In genomic region chr9:49663927-49664320, GRCm38 (mm10) we compare ENCODE assay signal across 23 mouse cellular contexts.
A peak's percentile ranks its signal among the peaks of the same experiment; 100 is the strongest.
DNase-seq lines count a peak whose midpoint lies in the region; ATAC-seq and TF ChIP-seq lines count a peak whose summit lies in the region.
"Had no signal": no experiment of that assay in that cellular context is flagged by ENCODE, and none has a peak within 500 bp of the region (broad histone marks: within the 10 kb centered on the region; RNA-seq: fewer than 3 reads in every experiment).

No protein-coding gene starts in this region.

- no peaks in the 10 kb centered on the region for H3K36me3 ChIP-seq in heart, embryonic 10.5 days
- H3K36me3 ChIP-seq in hindbrain, postnatal 0 days (ENCODE audit: insufficient read depth, low read length) = no peaks in the 10 kb centered on the region
- H3K36me3 ChIP-seq in hindbrain, embryonic 12.5 days = no peaks in the 10 kb centered on the region
- H3K36me3 ChIP-seq in myocyte (ENCODE audit: control insufficient read depth, insufficient read depth) = no peaks in the 10 kb centered on the region
- H3K36me3 ChIP-seq: embryonic facial prominence, embryonic 15.5 days had no signal

- H3K4me2 ChIP-seq in hindbrain, postnatal 0 days (ENCODE audit: low read depth, low read length) = no peak overlapping the region
- no peak overlapping the region for H3K4me2 ChIP-seq in hindbrain, embryonic 12.5 days (replicated peaks)
- H3K4me2 ChIP-seq in myocyte (ENCODE audit: low read depth) = peak overlapping the region; percentile 41
- H3K4me2 ChIP-seq: embryonic facial prominence, embryonic 15.5 days had no signal

- intact Hi-C loops in left cerebral cortex, postnatal 10 days (cut with DNase I) = no loop called here

- no peak overlapping the region for H3K4me3 ChIP-seq in heart, embryonic 10.5 days
- no peak overlapping the region for H3K4me3 ChIP-seq in hindbrain, postnatal 0 days (ENCODE audit: low read length)
- no peak overlapping the region for H3K4me3 ChIP-seq in hindbrain, embryonic 12.5 days
- no peak overlapping the region for H3K4me3 ChIP-seq in myocyte
- H3K4me3 ChIP-seq: embryonic facial prominence, embryonic 15.5 days; gastrocnemius, adult 2 months had no signal

- no peaks in the 10 kb centered on the region for H3K9me3 ChIP-seq in heart, embryonic 10.5 days
- H3K9me3 ChIP-seq in hindbrain, postnatal 0 days (ENCODE audit: low read length) = no peaks in the 10 kb centered on the region
- no peaks in the 10 kb centered on the region for H3K9me3 ChIP-seq in hindbrain, embryonic 12.5 days (replicated peaks)
- H3K9me3 ChIP-seq: embryonic facial prominence, embryonic 15.5 days had no signal

- H3K9ac ChIP-seq in hindbrain, postnatal 0 days (replicated peaks; ENCODE audit: low read length) = no peak overlapping the region
- H3K9ac ChIP-seq in hindbrain, embryonic 12.5 days = no peak overlapping the region
- H3K9ac ChIP-seq: embryonic facial prominence, embryonic 15.5 days had no signal

- H3K27me3 ChIP-seq in heart, embryonic 10.5 days (ENCODE audit: insufficient read depth, poor library complexity, severe bottlenecking) = no peaks in the 10 kb centered on the region
- H3K27me3 ChIP-seq in hindbrain, postnatal 0 days (ENCODE audit: insufficient read depth, low read length) = no peaks in the 10 kb centered on the region
- no peaks in the 10 kb centered on the region for H3K27me3 ChIP-seq in hindbrain, embryonic 12.5 days
- H3K27me3 ChIP-seq in myocyte (ENCODE audit: control insufficient read depth, insufficient read depth, insufficient read length) = no peaks in the 10 kb centered on the region
- H3K27me3 ChIP-seq: CH12.LX; embryonic facial prominence, embryonic 15.5 days had no signal

- TF ChIP-seq CTCF in hindbrain, postnatal 0 days (IDR thresholded peaks at IDR 0.05; ENCODE audit: low read depth) = no peak

- peak; percentile 55 for DNase-seq in heart, adult 11 months
- DNase-seq in heart, embryonic 10.5 days (ENCODE audit: low spot score) = no peak
- no peak for DNase-seq in hindbrain, postnatal 0 days (ENCODE audit: low spot score)
- DNase-seq in Muller cell, postnatal 12 days (ENCODE audit: inconsistent ontology term) = peak; percentile 44
- DNase-seq in left cerebral cortex, postnatal 10 days (ENCODE audit: extremely low spot score in 1 of 2, low spot score in 2 of 2) = no peak
- no peak for DNase-seq in retina, embryonic 14.5 days (ENCODE audit: low spot score)
- DNase-seq: adrenal gland, adult 8-10 months; adrenal gland, postnatal 36 days; cerebellum, adult 11 months; cerebellum, adult 8-10 months; cerebellum, postnatal 14 days; embryo, embryonic 11 days; gastrocnemius, adult 2 months; gastrocnemius, postnatal 25 days; heart, postnatal 10 days; heart, postnatal 4 days had no signal

- peaks cover 55% of the 10 kb centered on the region for H3K79me2 ChIP-seq in myocyte (ENCODE audit: control insufficient read depth, insufficient read depth)

- WGBS in heart, embryonic 10.5 days = 89% methylated on average over 8 of the region's 8 CpGs
- WGBS in hindbrain, postnatal 0 days = 89% methylated on average over 8 of the region's 8 CpGs
- 94% methylated on average over 8 of the region's 8 CpGs for WGBS in hindbrain, embryonic 12.5 days

- no peaks in the 10 kb centered on the region; the same call in 1 of the 2 replicates for H3K4me1 ChIP-seq in heart, embryonic 10.5 days
- H3K4me1 ChIP-seq in hindbrain, postnatal 0 days (ENCODE audit: insufficient read depth, low read length) = peaks cover 18% of the 10 kb centered on the region; the same call in 1 of the 2 replicates
- H3K4me1 ChIP-seq in hindbrain, embryonic 12.5 days = 0 out of 2 replicates have a peak, but pooled peaks cover 3% of the 10 kb centered on the region

- no peak overlapping the region for H3K27ac ChIP-seq in heart, embryonic 10.5 days
- H3K27ac ChIP-seq in hindbrain, postnatal 0 days = 0 out of 2 replicates have a peak overlapping the region, but pooled peaks have one; percentile 62
- H3K27ac ChIP-seq in hindbrain, embryonic 12.5 days = no peak overlapping the region
- H3K27ac ChIP-seq: gastrocnemius, adult 2 months had no signal

- no peak overlapping the region for H3ac ChIP-seq in myocyte (ENCODE audit: control insufficient read depth, insufficient read length)

- TF ChIP-seq POLR2A in myocyte (IDR thresholded peaks at IDR 0.05; ENCODE audit: insufficient read length, low read depth) = no peak

- no peak for ATAC-seq in hindbrain, postnatal 0 days
- no peak for ATAC-seq in hindbrain, embryonic 12.5 days (ENCODE audit: low FRiP score)
- ATAC-seq: forebrain, embryonic 16.5 days; inflammation-experienced regulatory T-cells, adult 6 months; intestine, postnatal 0 days had no signal

TF ChIP-seq in myocyte, 11 proteins besides CTCF, POLR2A, EP300 and RAD21:
- no peak for TF ChIP-seq E2F4 (IDR thresholded peaks at IDR 0.05; ENCODE audit: insufficient read depth)
- TF ChIP-seq CEBPB (IDR thresholded peaks at IDR 0.05; ENCODE audit: insufficient read depth, poor library complexity, severe bottlenecking) = no peak
- no peak for TF ChIP-seq MYOD1 (IDR thresholded peaks at IDR 0.05; ENCODE audit: control insufficient read depth in 1 of 3, insufficient read length in 2 of 3, low read depth in 2 of 3)
- no peak for TF ChIP-seq SRF (IDR thresholded peaks at IDR 0.05; ENCODE audit: control insufficient read depth, insufficient read length, low read depth)
TF ChIP-seq in myocyte: peak in this region for 0.

Comparison
In these comparisons a context has a peak if more than half of its experiments do, and no peak if none do; other contexts are left out.
1. DNase-seq: peak in heart, adult 11 months (single experiment) and Muller cell, postnatal 12 days (single experiment); none in heart, embryonic 10.5 days (single experiment), hindbrain, postnatal 0 days (single experiment), left cerebral cortex, postnatal 10 days (0 of 2) and retina, embryonic 14.5 days (single experiment).